ENCODE assay signal across 22 mouse cellular contexts in the genomic region with DNA sequence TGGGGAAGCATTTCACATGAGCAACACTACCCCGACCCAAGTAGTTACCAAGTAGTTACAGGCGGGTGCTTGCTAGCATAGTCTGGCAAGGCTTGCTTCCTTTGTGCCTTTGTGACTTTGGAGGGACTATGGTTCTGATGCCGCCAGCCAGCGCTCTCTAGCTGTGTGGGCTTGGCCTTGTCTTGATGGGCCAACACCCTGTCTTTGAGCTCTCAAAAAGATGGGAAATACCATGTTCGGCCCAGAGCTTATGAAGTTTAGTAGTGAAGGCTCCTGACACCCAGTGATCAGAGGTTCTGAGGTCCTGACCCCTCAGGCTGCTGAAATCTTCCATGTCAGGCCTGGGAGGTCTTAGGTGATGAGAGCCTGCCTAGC.
"Had no signal": no experiment of that assay in that cellular context is flagged by ENCODE, and none has a peak within 500 bp of the region (broad histone marks: within the 10 kb centered on the region; RNA-seq: fewer than 3 reads in every experiment).

No protein-coding gene starts in this region.

- H3K36me3 ChIP-seq: heart, embryonic 10.5 days; heart, embryonic 12.5 days; hindbrain, embryonic 13.5 days; hindbrain, embryonic 15.5 days; limb, embryonic 10.5 days; limb, embryonic 12.5 days had no signal

- H3K27ac ChIP-seq: gastrocnemius, adult 2 months; heart, embryonic 10.5 days; hindbrain, embryonic 13.5 days; hindbrain, embryonic 15.5 days; hindbrain, postnatal 0 days; layer of hippocampus, adult 2 months; left cerebral cortex, adult 2 months; limb, embryonic 10.5 days; limb, embryonic 12.5 days had no signal

- DNase-seq: gastrocnemius, adult 2 months; gastrocnemius, postnatal 10 days; gastrocnemius, postnatal 25 days; heart, postnatal 10 days; heart, postnatal 36 days; kidney, adult 11 months; kidney, adult 2 months; kidney, adult 9 months; kidney, postnatal 10 days; kidney, postnatal 25 days; kidney, postnatal 4 days; liver had no signal

- ATAC-seq: hindbrain, postnatal 0 days; intestine, embryonic 16.5 days had no signal

- H3K9ac ChIP-seq: heart, embryonic 12.5 days; hindbrain, embryonic 15.5 days; limb, embryonic 12.5 days had no signal

- H3K27me3 ChIP-seq: heart, embryonic 12.5 days; hindbrain, embryonic 13.5 days; hindbrain, embryonic 15.5 days had no signal

- H3K4me3 ChIP-seq: gastrocnemius, adult 2 months; heart, embryonic 10.5 days; heart, embryonic 12.5 days; hindbrain, embryonic 13.5 days; hindbrain, embryonic 15.5 days; layer of hippocampus, adult 2 months; left cerebral cortex, adult 2 months; limb, embryonic 10.5 days; limb, embryonic 12.5 days had no signal

- H3K4me2 ChIP-seq: heart, embryonic 12.5 days; hindbrain, embryonic 13.5 days; hindbrain, embryonic 15.5 days; limb, embryonic 12.5 days had no signal

- H3K9me3 ChIP-seq: heart, embryonic 10.5 days; heart, embryonic 12.5 days; hindbrain, embryonic 13.5 days; hindbrain, embryonic 15.5 days; limb, embryonic 10.5 days; limb, embryonic 12.5 days had no signal
